Mouse (Mus musculus): Measurements from ENCODE around the gene Cdc27.

DNA sequence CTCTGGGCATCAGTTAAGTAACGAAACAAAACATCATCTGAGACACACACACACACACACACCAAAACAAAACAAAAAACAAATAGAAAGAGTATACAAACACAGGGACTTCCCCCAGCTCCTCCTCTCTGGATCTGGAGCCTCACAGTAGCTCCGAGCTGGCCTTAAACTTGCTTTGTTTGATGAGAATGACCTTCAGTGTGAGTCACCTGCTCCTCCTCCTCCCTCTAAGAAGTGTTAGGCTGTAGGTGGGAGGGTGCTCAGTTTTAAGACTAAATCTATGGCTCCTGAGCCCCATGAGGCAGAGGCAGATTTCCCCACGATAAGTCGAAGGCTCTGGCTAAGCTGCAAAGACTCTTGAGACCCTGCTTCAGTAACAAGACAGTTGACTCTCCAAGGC is 38.0 kb downstream of the Cdc27 start:
- no peak for TF ChIP-seq CTCF (IDR thresholded peaks at IDR 0.05; ENCODE audit: control insufficient read depth, insufficient read depth, insufficient replicate concordance, low read depth, low read length)
- TF ChIP-seq POLR2A (IDR thresholded peaks at IDR 0.05; ENCODE audit: control insufficient read depth, low read depth, low read length) = no peak

All from testis, adult 2 months (tissue).